Mouse (Mus musculus) liver, postnatal 0 days (tissue): ENCODE measurements around the gene Psenen. TPM values are rescaled to one million over a fixed set of nuclear protein-coding genes. Genes with fewer than 3 reads are reported as not detected.
A peak's percentile ranks its signal among the peaks of the same experiment; 100 is the strongest.

Experiments
- ATAC-seq: fragments of 200-750 bp; cut with Nextera tagmentation; 2 replicates; pipeline ENCODE4 v1.8.0; 2017; ENCODE audit warnings: mild to moderate bottlenecking, moderate library complexity
- DNase-seq: peaks from one replicate; pipeline ENCODE4 v3.0.0-alpha.2; 2016
- H3K27ac ChIP-seq: fragments of 300-500 bp; sonication (generic); 2 replicates; pipeline ENCODE4 v1.5.1; 2014; ENCODE audit warnings: antibody characterized with exemption, moderate library complexity, mild to moderate bottlenecking, low read depth
- H3K27me3 ChIP-seq: fragments of 300-500 bp; sonication (generic); 2 replicates; pipeline ENCODE4 v1.6.1; 2014; ENCODE audit warnings: low read length, control low read depth, mixed read lengths; ENCODE audit not compliant: insufficient read depth
- H3K36me3 ChIP-seq: fragments of 300-500 bp; sonication (generic); replicated peaks from 2 replicates; pipeline ENCODE4 v1.6.1; 2014; ENCODE audit warnings: mild to moderate bottlenecking, control low read depth, low read length, moderate library complexity, mixed read lengths; ENCODE audit not compliant: insufficient read depth
- H3K4me1 ChIP-seq: fragments of 300-500 bp; sonication (generic); 2 replicates; pipeline ENCODE4 v1.6.1; 2014; ENCODE audit warnings: antibody characterized with exemption, mild to moderate bottlenecking, control low read depth; ENCODE audit not compliant: insufficient read depth
- H3K4me2 ChIP-seq: fragments of 300-500 bp; sonication (generic); 2 replicates; pipeline ENCODE4 v1.6.1; 2014; ENCODE audit warnings: low read depth, mild to moderate bottlenecking, low read length, moderate library complexity, mixed read lengths
- H3K4me3 ChIP-seq: fragments of 300-500 bp; sonication (generic); 2 replicates; pipeline ENCODE4 v1.5.1; 2014; ENCODE audit warnings: low read depth, low read length
- H3K9ac ChIP-seq: fragments of 300-500 bp; sonication (generic); replicated peaks from 2 replicates; pipeline ENCODE4 v1.6.1; 2014; ENCODE audit warnings: mild to moderate bottlenecking, moderate library complexity
- H3K9me3 ChIP-seq: fragments of 300-500 bp; sonication (generic); 2 replicates; pipeline ENCODE4 v1.6.1; 2016; ENCODE audit warnings: mild to moderate bottlenecking, control low read depth, low read length, mixed read lengths
- CTCF ChIP-seq: sonication (generic); IDR thresholded peaks from 2 replicates; pipeline ENCODE4 v1.5.1; 2016; ENCODE audit warnings: antibody characterized with exemption, low read depth
- EP300 ChIP-seq: IDR thresholded peaks from 2 replicates; pipeline ENCODE4 v1.6.1; 2016; ENCODE audit warnings: antibody characterized with exemption, low read depth, mild to moderate bottlenecking
- WGBS: fragments of 180-500 bp; shearing (Covaris S2); extraction: QIAGEN DNeasy Blood & Tissue Kit; methylation state at CpG from one replicate; pipeline ENCODE4 v1.1.7; 2014; ENCODE audit not compliant: insufficient replicate concordance; 5-methylcytosine and 5-hydroxymethylcytosine counted together
- polyA plus RNA-seq: library from polyadenylated mRNA; unstranded; fragments of >200 nt; fragmentation: Nextera tagmentation; extraction: Ambion mirVana; gene quantifications from 2 replicates; pipeline ENCODE4 v1.2.1, GENCODE M21; 2015

Psenen gene
- polyA plus RNA-seq, 1 experiment from 2014 or later = 85.3 TPM

GRCm38 (mm10) chr7:30566033-30566432 is 2.6 kb upstream of the Psenen start:
- H3K27ac ChIP-seq = no peak overlapping the region
- WGBS = 80% methylated on average over 9 of the region's 9 CpGs
- no peaks in the 10 kb centered on the region for H3K9me3 ChIP-seq
- ATAC-seq (no peak), DNase-seq (no peak)
- H3K9ac ChIP-seq = no peak overlapping the region
- TF ChIP-seq EP300 (no peak), CTCF (no peak)
- H3K4me1 ChIP-seq = peaks cover 14% of the 10 kb centered on the region
- no peak overlapping the region for H3K4me2 ChIP-seq
- H3K36me3 ChIP-seq = peaks cover 52% of the 10 kb centered on the region
- H3K4me3 ChIP-seq = no peak overlapping the region
- H3K27me3 ChIP-seq = no peaks in the 10 kb centered on the region

GRCm38 (mm10) chr7:30564970-30565571 is 1.6 kb upstream of the Psenen start, which contains the start of gene Igflr1:
Gene Igflr1 (plus strand): TSS chr7:30565427.
- no peaks in the 10 kb centered on the region for H3K9me3 ChIP-seq
- no peak for ATAC-seq
- H3K4me1 ChIP-seq = peaks cover 14% of the 10 kb centered on the region
- no peak within 1 kb of the TSS for H3K27ac ChIP-seq
- H3K4me3 ChIP-seq = no peak within 1 kb of the TSS
- 89% methylated on average over 12 of the region's 12 CpGs for WGBS
- no peaks in the 10 kb centered on the region for H3K27me3 ChIP-seq
- no peak within 1 kb of the TSS for H3K4me2 ChIP-seq
- DNase-seq = no peak
- no peak within 1 kb of the TSS for H3K9ac ChIP-seq
- no peak for TF ChIP-seq CTCF
- H3K36me3 ChIP-seq = peaks cover 42% of the 10 kb centered on the region

GRCm38 (mm10) chr7:30563906-30564280 is 466 bp upstream of the Psenen start:
- WGBS = 32% methylated on average over 6 of the region's 6 CpGs
- H3K36me3 ChIP-seq = peaks cover 30% of the 10 kb centered on the region

GRCm38 (mm10) chr7:30562526-30563116 is 806 bp downstream of the Psenen start:
- Histone ChIP-seq H3K27ac (peak overlapping the region; percentile 65), H3K4me1 (peaks cover 24% of the 10 kb centered on the region), H3K27me3 (no peaks in the 10 kb centered on the region), H3K9me3 (no peaks in the 10 kb centered on the region), H3K4me2 (peak overlapping the region; percentile 93), H3K9ac (peak overlapping the region; percentile 76), H3K36me3 (peaks cover 23% of the 10 kb centered on the region), H3K4me3 (peak overlapping the region; percentile 73)
- under 1% methylated on average over 27 of the region's 27 CpGs for WGBS
- DNase-seq (no peak), ATAC-seq (no peak)
- TF ChIP-seq EP300 (no peak), CTCF (no peak)

More at GRCm38 (mm10) chr7:30563906-30564280, 466 bp upstream of the Psenen start:
- H3K27me3 ChIP-seq = no peaks in the 10 kb centered on the region
- peaks cover 15% of the 10 kb centered on the region for H3K4me1 ChIP-seq
- TF ChIP-seq EP300 = no peak
- no peak for TF ChIP-seq CTCF
- H3K27ac ChIP-seq = peak overlapping the region; percentile 95
- H3K9me3 ChIP-seq = no peaks in the 10 kb centered on the region
- DNase-seq = no peak
- peak overlapping the region; percentile 73 for H3K4me3 ChIP-seq
- 0 out of 2 replicates have a peak overlapping the region, but pooled peaks have one; percentile 23 for H3K9ac ChIP-seq
- ATAC-seq = no peak
- peak overlapping the region; percentile 74 for H3K4me2 ChIP-seq

GRCm38 (mm10) chr7:30560296-30560695 is 3.1 kb downstream of the Psenen start:
- peaks cover 24% of the 10 kb centered on the region for H3K4me1 ChIP-seq
- DNase-seq (no peak), ATAC-seq (no peak)
- H3K9ac ChIP-seq = no peak overlapping the region
- H3K4me2 ChIP-seq = peak overlapping the region; percentile 80; the same call in 1 of the 2 replicates
- 67% methylated on average over 2 of the region's 2 CpGs for whole genome bisulfite sequencing
- H3K4me3 ChIP-seq = no peak overlapping the region
- H3K9me3 ChIP-seq = no peaks in the 10 kb centered on the region
- H3K27ac ChIP-seq = peak overlapping the region; percentile 55; the same call in 1 of the 2 replicates
- peaks cover 20% of the 10 kb centered on the region for H3K36me3 ChIP-seq
- no peaks in the 10 kb centered on the region for H3K27me3 ChIP-seq
- TF ChIP-seq EP300 (no peak), CTCF (no peak)

- no peaks in the 10 kb centered on the region for H3K9me3 ChIP-seq
- H3K4me1 ChIP-seq = peaks cover 24% of the 10 kb centered on the region
- H3K36me3 ChIP-seq = peaks cover 22% of the 10 kb centered on the region
- H3K9ac ChIP-seq = peak within 1 kb of the TSS; percentile 60
- peak within 1 kb of the TSS; percentile 55 for H3K27ac ChIP-seq
- no peaks in the 10 kb centered on the region for H3K27me3 ChIP-seq
- under 1% methylated on average over 20 of the region's 20 CpGs for WGBS
- TF ChIP-seq EP300 (no peak), CTCF (no peak)
- H3K4me3 ChIP-seq = peak within 1 kb of the TSS; percentile 58
- H3K4me2 ChIP-seq = peak within 1 kb of the TSS; percentile 80
- peak; percentile 92 for DNase-seq
- peak; percentile 80 for ATAC-seq
Observed at GRCm38 (mm10) chr7:30559443-30559954, 3.9 kb downstream of the Psenen start, which contains the start of gene Lin37. Gene Lin37 (minus strand): TSS chr7:30559838.
